Mouse (Mus musculus): ENCODE results near the gene Speer4d. TPM values are rescaled to one million over a fixed set of nuclear protein-coding genes. Genes with fewer than 3 reads are reported as not detected.

The Speer4d gene
- total and polyA plus RNA-seq, 3 experiments = 0.98 TPM; not detected in 2

Other genes starting within 250 kb of the Speer4d start
- not detected in 2 replicates for gene Gm21149, start 142.5 kb upstream of the Speer4d start, total RNA-seq (2014; fragmentation: Nextera tagmentation)
- 0.12 and 0.66 TPM in 2 replicates for gene Gm21149, start 142.5 kb upstream of the Speer4d start, total RNA-seq (2017)
- gene Gm21149, start 142.5 kb upstream of the Speer4d start, polyA plus RNA-seq (2012) = not detected in 2 replicates
- gene Gm21190, start 89.8 kb upstream of the Speer4d start, total RNA-seq (2014; fragmentation: Nextera tagmentation) = not detected in 2 replicates
- 0.16 TPM in 1 of 2 replicates, not detected in the other for gene Gm21190, start 89.8 kb upstream of the Speer4d start, total RNA-seq (2017)
- not detected in 2 replicates for gene Gm21190, start 89.8 kb upstream of the Speer4d start, polyA plus RNA-seq (2012)
- gene Gm21083, start 41.7 kb upstream of the Speer4d start, total RNA-seq (2014; fragmentation: Nextera tagmentation) = not detected in 2 replicates
- 0.29 TPM in 1 of 2 replicates, not detected in the other for gene Gm21083, start 41.7 kb upstream of the Speer4d start, total RNA-seq (2017)
- gene Gm21083, start 41.7 kb upstream of the Speer4d start, polyA plus RNA-seq (2012) = not detected in 2 replicates
- gene 4930572O03Rik, start 38.0 kb downstream of the Speer4d start, total RNA-seq (2014; fragmentation: Nextera tagmentation) = not detected in 2 replicates
- not detected in 2 replicates for gene 4930572O03Rik, start 38.0 kb downstream of the Speer4d start, total RNA-seq (2017)
- gene 4930572O03Rik, start 38.0 kb downstream of the Speer4d start, polyA plus RNA-seq (2012) = not detected in 2 replicates
- not detected in 2 replicates for gene Speer4c, start 95.2 kb downstream of the Speer4d start, total RNA-seq (2014; fragmentation: Nextera tagmentation)
- gene Speer4c, start 95.2 kb downstream of the Speer4d start, total RNA-seq (2017) = 0.27 TPM in 1 of 2 replicates, not detected in the other
- gene Speer4c, start 95.2 kb downstream of the Speer4d start, polyA plus RNA-seq (2012) = not detected in 2 replicates